Mouse (Mus musculus) liver, embryonic 13.5 days (tissue): Measurements from ENCODE around the gene Eif3a. TPM values are rescaled to one million over a fixed set of nuclear protein-coding genes. Genes with fewer than 3 reads are reported as not detected.

Experiments used
- ATAC-seq: fragments of 200-750 bp; cut with Nextera tagmentation; 2 replicates; pipeline ENCODE4 v1.8.0; 2017; ENCODE audit warnings: low read depth, mild to moderate bottlenecking, moderate number of reproducible peaks, moderate library complexity
- DNase-seq: peaks from one replicate; pipeline ENCODE4 v3.0.0; 2022
- H3K27ac ChIP-seq: fragments of 300-500 bp; sonication (generic); 2 replicates; pipeline ENCODE4 v1.5.1; 2015; ENCODE audit warnings: moderate library complexity, mild to moderate bottlenecking, inconsistent platforms
- H3K27me3 ChIP-seq: fragments of 300-500 bp; sonication (generic); 2 replicates; pipeline ENCODE4 v1.6.1; 2015; ENCODE audit warnings: mild to moderate bottlenecking, inconsistent platforms
- H3K36me3 ChIP-seq: fragments of 300-500 bp; sonication (generic); 2 replicates; pipeline ENCODE4 v1.6.1; 2015; ENCODE audit warnings: mild to moderate bottlenecking, inconsistent platforms
- H3K4me1 ChIP-seq: fragments of 300-500 bp; sonication (generic); replicated peaks from 2 replicates; pipeline ENCODE4 v1.6.1; 2015; ENCODE audit warnings: inconsistent platforms
- H3K4me2 ChIP-seq: fragments of 300-500 bp; sonication (generic); 2 replicates; pipeline ENCODE4 v1.6.1; 2015; ENCODE audit warnings: inconsistent platforms, mild to moderate bottlenecking, moderate library complexity
- H3K4me3 ChIP-seq: fragments of 300-500 bp; sonication (generic); replicated peaks from 2 replicates; pipeline ENCODE4 v1.5.1; 2015; ENCODE audit warnings: mild to moderate bottlenecking, inconsistent platforms
- H3K9ac ChIP-seq: fragments of 300-500 bp; sonication (generic); 2 replicates; pipeline ENCODE4 v1.6.1; 2015; ENCODE audit warnings: mild to moderate bottlenecking, inconsistent platforms
- H3K9me3 ChIP-seq: fragments of 300-500 bp; sonication (generic); replicated peaks from 2 replicates; pipeline ENCODE4 v1.6.1; 2016; ENCODE audit warnings: inconsistent platforms
- WGBS: fragments of 180-500 bp; shearing (Covaris S2); methylation state at CpG from one replicate; pipeline ENCODE4 v1.1.7; 2015; ENCODE audit not compliant: insufficient replicate concordance; 5-methylcytosine and 5-hydroxymethylcytosine counted together
- microRNA-seq: library from miRNA; unstranded; fragments of <30 nt; microRNA quantifications from one replicate; pipeline ENCODE4, GENCODE M21; 2016
- polyA plus RNA-seq: library from polyadenylated mRNA; unstranded; fragments of >200 nt; fragmentation: Nextera tagmentation; extraction: Ambion mirVana; gene quantifications from 2 replicates; pipeline ENCODE4 v1.2.1, GENCODE M21; 2015

Eif3a gene
- polyA plus RNA-seq, 1 experiment from 2014 or later, result 109 TPM

DNA sequence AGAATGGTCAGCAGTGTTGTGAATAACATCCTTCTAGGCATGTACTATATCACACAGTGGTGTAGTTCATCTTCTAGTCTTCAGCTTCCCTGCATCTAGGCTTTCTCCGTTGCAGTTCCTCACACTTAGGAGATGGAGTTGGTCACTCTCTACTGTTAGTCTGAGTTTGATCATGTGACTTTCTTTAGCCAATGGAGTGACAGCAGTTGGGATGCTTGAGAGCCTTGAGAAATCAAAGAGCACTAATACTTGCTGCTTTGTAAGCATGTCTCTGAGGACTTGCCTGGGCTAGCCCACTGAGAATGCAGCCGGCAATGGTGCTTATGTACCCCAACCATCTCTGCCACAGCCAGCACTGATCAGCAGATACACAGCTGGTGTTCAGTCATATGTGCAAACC, 77.9 kb downstream of the Eif3a start:
- H3K9ac ChIP-seq, result no peak overlapping the region
- no peaks in the 10 kb centered on the region for H3K9me3 ChIP-seq
- WGBS, result 63% methylated on average over 2 of the region's 2 CpGs
- H3K4me1 ChIP-seq, result peaks cover 27% of the 10 kb centered on the region
- H3K27me3 ChIP-seq, result no peaks in the 10 kb centered on the region
- H3K4me3 ChIP-seq, result no peak overlapping the region
- H3K4me2 ChIP-seq, result no peak overlapping the region
- no peaks in the 10 kb centered on the region for H3K36me3 ChIP-seq
- DNase-seq (no peak), ATAC-seq (no peak)
- H3K27ac ChIP-seq, result no peak overlapping the region

Small RNA genes within 50 kb of the gene (microRNA-seq; reads per million reads assigned to microRNA genes)
- gene mmu-mir-3084-1, result not detected

Other genes with a start within 250 kb of the Eif3a start
- gene Cacul1, start 209.6 kb downstream of the Eif3a start, polyA plus RNA-seq, result 8.9 and 9.6 TPM in 2 replicates
- gene Nanos1, start 34.7 kb downstream of the Eif3a start, polyA plus RNA-seq, result 0.91 and 1.1 TPM in 2 replicates
- gene Fam45a, start 20.9 kb upstream of the Eif3a start, polyA plus RNA-seq, result 21.9 and 26.8 TPM in 2 replicates
- 1.0 and 1.2 TPM in 2 replicates for gene Sfxn4, start 70.8 kb upstream of the Eif3a start, polyA plus RNA-seq
- gene Prdx3, start 83.9 kb upstream of the Eif3a start, polyA plus RNA-seq, result 405 and 440 TPM in 2 replicates
- 0.47 and 0.96 TPM in 2 replicates for gene Grk5, start 99.1 kb upstream of the Eif3a start, polyA plus RNA-seq